Mouse (Mus musculus): ENCODE data around the gene Mesp1.

DNA sequence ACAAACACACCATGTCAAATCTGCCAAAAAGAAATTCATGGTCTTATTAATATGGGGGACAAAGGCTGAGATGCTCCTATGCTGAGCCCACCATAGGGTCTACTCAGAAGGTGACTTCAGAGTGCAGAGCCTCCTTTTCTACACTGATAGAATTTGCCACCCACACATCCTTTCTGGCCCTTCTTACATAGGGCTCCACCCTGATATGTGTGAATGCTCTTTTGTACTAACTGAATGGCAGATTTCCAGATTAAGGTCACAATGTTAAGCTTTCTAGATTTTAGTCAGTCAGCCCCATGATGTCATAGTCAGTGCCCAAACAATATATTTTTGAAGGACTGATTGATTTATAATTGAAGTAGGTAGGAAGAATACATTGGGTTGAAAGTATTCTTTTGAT, 33.8 kb downstream of the Mesp1 start:
- TF ChIP-seq CTCF (IDR thresholded peaks at IDR 0.05; ENCODE audit: low read depth), result no peak
- TF ChIP-seq EP300 (IDR thresholded peaks at IDR 0.05; ENCODE audit: low read depth), result no peak
